Mouse (Mus musculus) neural tube, embryonic 11.5 days (tissue): ENCODE results near the gene Arhgap9. TPM values are rescaled to one million over a fixed set of nuclear protein-coding genes. Genes with fewer than 3 reads are reported as not detected.
"Not testable (repeated sequence)": the region's sequence is repeated elsewhere in the genome, so short reads cannot be mapped to it uniquely, and the experiment has no call there.

ENCODE experiments used
- ATAC-seq: fragments of 200-750 bp; cut with Nextera tagmentation; 2 replicates; pipeline ENCODE4 v1.8.0; 2017; ENCODE audit warnings: moderate number of reproducible peaks, mild to moderate bottlenecking, moderate TSS enrichment, moderate library complexity; ENCODE audit not compliant: insufficient read depth, low FRiP score, low TSS enrichment
- DNase-seq: peaks from one replicate; pipeline ENCODE4 v3.0.0-alpha.2; 2015; ENCODE audit warnings: low spot score
- H3K27ac ChIP-seq: fragments of 300-500 bp; sonication (generic); 2 replicates; pipeline ENCODE4 v1.5.1; 2014; ENCODE audit warnings: low read depth, mild to moderate bottlenecking, low read length
- H3K27me3 ChIP-seq: fragments of 300-500 bp; sonication (generic); 2 replicates; pipeline ENCODE4 v1.6.1; 2014; ENCODE audit warnings: mild to moderate bottlenecking, low read length, mixed read lengths; ENCODE audit not compliant: control insufficient read depth, insufficient read depth
- H3K36me3 ChIP-seq: fragments of 300-500 bp; sonication (generic); 2 replicates; pipeline ENCODE4 v1.6.1; 2014; ENCODE audit warnings: mild to moderate bottlenecking, low read length, moderate library complexity, mixed read lengths; ENCODE audit not compliant: control insufficient read depth, insufficient read depth
- H3K4me1 ChIP-seq: fragments of 300-500 bp; sonication (generic); 2 replicates; pipeline ENCODE4 v1.6.1; 2014; ENCODE audit warnings: low read length, mixed read lengths; ENCODE audit not compliant: control insufficient read depth, insufficient read depth
- H3K4me2 ChIP-seq: fragments of 300-500 bp; sonication (generic); 2 replicates; pipeline ENCODE4 v1.6.1; 2014; ENCODE audit warnings: low read depth, mild to moderate bottlenecking, moderate library complexity
- H3K4me3 ChIP-seq: fragments of 300-500 bp; sonication (generic); 2 replicates; pipeline ENCODE4 v1.5.1; 2014; ENCODE audit warnings: low read depth, low read length
- H3K9ac ChIP-seq: fragments of 300-500 bp; sonication (generic); 2 replicates; pipeline ENCODE4 v1.6.1; 2014; ENCODE audit warnings: mild to moderate bottlenecking, low read length
- H3K9me3 ChIP-seq: fragments of 300-500 bp; sonication (generic); 2 replicates; pipeline ENCODE4 v1.6.1; 2016; ENCODE audit warnings: low read length; ENCODE audit not compliant: control insufficient read depth
- WGBS: fragments of 180-500 bp; shearing (Covaris S2); extraction: QIAGEN DNeasy Blood & Tissue Kit; methylation state at CpG from one replicate; pipeline ENCODE4 v1.1.7; 2014; 5-methylcytosine and 5-hydroxymethylcytosine counted together
- polyA plus RNA-seq: library from polyadenylated mRNA; unstranded; fragments of >200 nt; fragmentation: Nextera tagmentation; extraction: Ambion mirVana; gene quantifications from 2 replicates; pipeline ENCODE4 v1.2.1, GENCODE M21; 2014

The Arhgap9 gene
- polyA plus RNA-seq, 1 experiment from 2014 or later: 1.1 TPM

GRCm38 (mm10) chr10:127297015-127297871, 24.5 kb upstream of the Arhgap9 start:
- ATAC-seq: no peak
- Histone ChIP-seq H3K27ac (no peak overlapping the region), H3K4me1 (0 out of 2 replicates have a peak, but pooled peaks cover 2% of the 10 kb centered on the region), H3K4me2 (no peak overlapping the region), H3K27me3 (no peaks in the 10 kb centered on the region), H3K4me3 (no peak overlapping the region), H3K36me3 (peaks cover 49% of the 10 kb centered on the region), H3K9ac (no peak overlapping the region), H3K9me3 (no peaks in the 10 kb centered on the region)
- no peak for DNase-seq
- 89% methylated on average over 16 of the region's 16 CpGs for WGBS

- H3K27me3 ChIP-seq: no peaks in the 10 kb centered on the region
- ATAC-seq (no peak), DNase-seq (no peak)
- H3K9ac ChIP-seq: no peak overlapping the region
- 94% methylated on average over 6 of the region's 6 CpGs for WGBS
- H3K36me3 ChIP-seq: peaks cover 41% of the 10 kb centered on the region
- no peak overlapping the region for H3K4me2 ChIP-seq
- no peaks in the 10 kb centered on the region for H3K9me3 ChIP-seq
- H3K4me3 ChIP-seq: no peak overlapping the region
- no peak overlapping the region for H3K27ac ChIP-seq
- no peaks in the 10 kb centered on the region for H3K4me1 ChIP-seq
Measured at GRCm38 (mm10) chr10:127300361-127300760, 21.4 kb upstream of the Arhgap9 start.

GRCm38 (mm10) chr10:127303136-127303535, 18.6 kb upstream of the Arhgap9 start:
- no peaks in the 10 kb centered on the region for H3K27me3 ChIP-seq
- no peak overlapping the region for H3K27ac ChIP-seq
- ATAC-seq (no peak), DNase-seq (no peak)
- 96% methylated on average over 11 of the region's 11 CpGs for WGBS
- H3K4me1 ChIP-seq: no peaks in the 10 kb centered on the region
- peaks cover 33% of the 10 kb centered on the region for H3K36me3 ChIP-seq
- H3K9me3 ChIP-seq: no peaks in the 10 kb centered on the region
- no peak overlapping the region for H3K9ac ChIP-seq
- H3K4me2 ChIP-seq: no peak overlapping the region
- H3K4me3 ChIP-seq: no peak overlapping the region

- not testable (repeated sequence) for H3K9ac ChIP-seq, ATAC-seq, H3K9me3 ChIP-seq, H3K4me1 ChIP-seq, H3K4me2 ChIP-seq, H3K27ac ChIP-seq, DNase-seq, H3K4me3 ChIP-seq, H3K27me3 ChIP-seq
- H3K36me3 ChIP-seq: peaks cover 17% of the 10 kb centered on the region
- WGBS: 87% methylated on average over 3 of the region's 3 CpGs
Measured at GRCm38 (mm10) chr10:127309167-127309566, 12.6 kb upstream of the Arhgap9 start.

GRCm38 (mm10) chr10:127310523-127311475, 11.0 kb upstream of the Arhgap9 start:
- Histone ChIP-seq H3K9ac (peak overlapping the region; percentile 77), H3K27ac (no peak overlapping the region), H3K4me3 (peak overlapping the region; percentile 70), H3K27me3 (no peaks in the 10 kb centered on the region), H3K4me2 (peak overlapping the region; percentile 61), H3K9me3 (no peaks in the 10 kb centered on the region), H3K36me3 (peaks cover 15% of the 10 kb centered on the region), H3K4me1 (0 out of 2 replicates have a peak, but pooled peaks cover 6% of the 10 kb centered on the region)
- DNase-seq: peak; percentile 60
- 39% methylated on average over 23 of the region's 23 CpGs for WGBS
- ATAC-seq: peak; percentile 60

- under 1% methylated on average over 65 of the region's 65 CpGs for WGBS
- Histone ChIP-seq H3K9ac (peak within 1 kb of the TSS; percentile 77), H3K4me2 (peak within 1 kb of the TSS; percentile 61), H3K9me3 (no peaks in the 10 kb centered on the region), H3K4me3 (peak within 1 kb of the TSS; percentile 70), H3K27ac (peak within 1 kb of the TSS; percentile 24; the same call in 1 of the 2 replicates), H3K36me3 (peaks cover 13% of the 10 kb centered on the region), H3K4me1 (0 out of 2 replicates have a peak, but pooled peaks cover 6% of the 10 kb centered on the region), H3K27me3 (no peaks in the 10 kb centered on the region)
- peak; percentile 93 for DNase-seq
- ATAC-seq: peak; percentile 94
Measured at GRCm38 (mm10) chr10:127311476-127312355, 10.0 kb upstream of the Arhgap9 start, which contains the start of gene Mars. TSS of gene Mars (minus strand) at chr10:127311786.

GRCm38 (mm10) chr10:127312356-127312676, 9.4 kb upstream of the Arhgap9 start:
- Histone ChIP-seq H3K4me3 (peak overlapping the region; percentile 70), H3K9ac (peak overlapping the region; percentile 50), H3K36me3 (peaks cover 11% of the 10 kb centered on the region), H3K27ac (peak overlapping the region; percentile 24; the same call in 1 of the 2 replicates), H3K9me3 (no peaks in the 10 kb centered on the region), H3K27me3 (no peaks in the 10 kb centered on the region), H3K4me1 (0 out of 2 replicates have a peak, but pooled peaks cover 6% of the 10 kb centered on the region), H3K4me2 (peak overlapping the region; percentile 61)
- peak; percentile 85 for DNase-seq
- peak; percentile 53 for ATAC-seq
- WGBS: 2% methylated on average over 4 of the region's 4 CpGs

GRCm38 (mm10) chr10:127312858-127313257, 8.9 kb upstream of the Arhgap9 start:
- Histone ChIP-seq H3K9me3 (no peaks in the 10 kb centered on the region), H3K4me2 (no peak overlapping the region), H3K4me3 (no peak overlapping the region), H3K27ac (no peak overlapping the region), H3K36me3 (peaks cover 8% of the 10 kb centered on the region), H3K9ac (no peak overlapping the region), H3K4me1 (0 out of 2 replicates have a peak, but pooled peaks cover 6% of the 10 kb centered on the region), H3K27me3 (no peaks in the 10 kb centered on the region)
- ATAC-seq: no peak
- WGBS: 79% methylated on average over 4 of the region's 4 CpGs
- DNase-seq: no peak
